Mouse (Mus musculus) Patski (cell line): ENCODE measurements around the gene Macrod2. TPM values are rescaled to one million over a fixed set of nuclear protein-coding genes. Genes with fewer than 3 reads are reported as not detected.

Source experiments
- ATAC-seq: fragments of 100-300 bp; one replicate; pipeline ENCODE4 v1.8.0; 2021
- CTCF ChIA-PET: fragments of 350-600 bp; sonication (Branson Sonifier 250); formaldehyde crosslinking; loops from one replicate; lab custom pipeline; 2022; ENCODE audit warnings: inconsistent platforms; lab: Charles Lee
- POLR2A ChIA-PET: fragments of 350-600 bp; sonication (Branson Sonifier 250); formaldehyde crosslinking; loops from one replicate; lab custom pipeline; 2022; ENCODE audit warnings: antibody characterized with exemption, inconsistent platforms; lab: Charles Lee
- DNase-seq: peaks from one replicate; pipeline ENCODE4 v3.0.0-alpha.2; 2011; ENCODE audit warnings: low read depth, low spot score
- H3K27me3 ChIP-seq: fragments of 371-371 bp; one replicate; pipeline ENCODE4 v1.5.1; 2021
- CTCF ChIP-seq: fragments of 100-300 bp; IDR thresholded peaks from one replicate; pipeline ENCODE4 v1.5.1; 2021
- in situ Hi-C: fragments of 300-500 bp; cut with MboI; formaldehyde crosslinking; loops from 3 replicates; pipeline ENCODE4 v1.11.1; 2018; ENCODE audit warnings: low pct_unique_long_range_greater_than_20kb, mixed read lengths
- polyA plus RNA-seq: library from polyadenylated mRNA; unstranded; gene quantifications from one replicate; pipeline ENCODE4 v1.2.3, GENCODE M21; 2021

Gene Macrod2
- polyA plus RNA-seq, 1 experiment from 2014 or later = 5.1 TPM

DNA sequence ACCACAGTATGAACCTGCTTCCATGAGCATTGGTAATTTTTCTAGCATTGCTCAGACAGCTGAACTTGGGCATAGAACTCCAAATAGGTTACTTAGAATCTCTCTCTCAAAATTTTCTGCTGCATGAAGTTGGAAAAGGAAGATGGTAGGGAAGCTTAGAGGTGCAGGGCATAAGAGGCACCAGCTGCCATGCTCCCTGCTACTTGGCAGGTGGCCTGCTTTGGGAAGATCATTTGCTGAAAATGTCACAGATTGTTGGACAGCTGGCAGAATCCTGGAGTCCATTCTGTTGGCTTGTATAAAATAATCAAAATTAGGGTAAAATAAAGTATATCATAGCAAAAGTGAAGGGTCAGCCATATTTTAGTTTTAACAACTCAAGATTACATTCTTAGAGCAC, 1425.7 kb downstream of the Macrod2 start:
- CTCF ChIA-PET = no interaction called here
- TF ChIP-seq CTCF = no peak
- no peaks in the 10 kb centered on the region for H3K27me3 ChIP-seq
- POLR2A ChIA-PET = no interaction called here
- in situ Hi-C loops = no loop called here
- DNase-seq (no peak), ATAC-seq (no peak)

DNA sequence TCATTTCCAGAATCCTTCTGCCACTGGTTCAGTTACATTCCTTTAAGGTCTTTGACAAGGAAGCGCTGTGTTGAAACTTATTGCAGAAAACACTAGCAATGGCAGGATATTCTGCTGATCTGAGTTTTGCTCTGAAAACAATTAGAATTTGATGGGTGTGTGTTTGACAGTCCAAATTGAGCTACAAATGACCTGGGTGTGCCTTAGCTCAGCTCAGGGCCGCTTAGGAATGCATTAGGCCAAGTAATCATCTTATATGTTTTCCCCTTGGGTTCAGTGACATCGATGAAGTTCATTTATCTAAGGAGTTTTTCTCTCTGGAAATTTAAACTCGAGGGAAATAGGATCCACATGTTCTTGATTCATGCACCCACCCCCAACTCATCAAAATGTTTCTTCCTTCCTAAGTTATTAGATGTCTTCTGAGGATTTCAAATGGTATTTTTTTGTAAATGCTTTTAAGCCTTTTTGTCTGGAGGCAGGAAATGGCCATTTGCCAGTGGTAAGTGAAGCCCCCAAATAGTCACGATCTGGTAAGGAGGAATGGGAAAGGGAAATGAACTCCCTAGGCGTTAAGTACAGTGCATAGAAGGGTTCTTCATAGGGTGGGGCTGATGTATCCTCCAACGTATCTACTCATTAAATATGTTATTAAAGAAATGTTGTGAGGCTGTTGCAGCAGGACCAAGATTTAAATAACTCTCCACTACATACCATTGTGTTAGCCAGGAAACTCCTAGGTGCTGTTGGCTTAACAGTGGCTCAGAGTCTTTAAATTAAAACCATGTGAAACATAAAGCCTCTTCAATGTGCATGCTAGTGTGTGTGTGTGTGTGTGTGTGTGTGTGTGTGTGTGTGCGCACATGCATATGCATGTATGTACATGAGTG, 1430.7 kb downstream of the Macrod2 start:
- POLR2A ChIA-PET = no interaction called here
- TF ChIP-seq CTCF = no peak
- H3K27me3 ChIP-seq = no peaks in the 10 kb centered on the region
- DNase-seq = no peak
- in situ Hi-C loops = no loop called here
- CTCF ChIA-PET = no interaction called here
- no peak for ATAC-seq

DNA sequence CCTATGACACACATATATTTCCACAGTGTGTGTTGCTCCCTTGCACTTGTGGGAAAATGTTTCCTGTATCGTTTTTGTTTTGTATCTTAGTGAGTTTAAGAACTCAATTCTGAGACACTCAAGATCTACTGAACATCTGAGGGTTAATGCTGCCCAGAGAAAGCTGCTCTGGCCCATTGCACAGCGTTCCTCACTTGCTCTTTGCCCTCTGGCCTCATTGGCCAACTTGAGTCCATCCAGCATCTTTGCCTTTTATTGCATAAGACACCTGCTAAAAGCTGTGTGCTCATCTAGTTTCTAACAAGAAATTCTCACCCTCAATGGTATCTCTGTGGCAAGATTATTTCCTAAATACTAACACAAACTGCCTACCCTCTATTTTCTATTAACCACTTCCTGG, 1435.4 kb downstream of the Macrod2 start:
- in situ Hi-C loops = loop anchor here (5.0 kb wide), 1 partner anchor 37 kb away; no protein-coding TSS in a partner anchor
- CTCF ChIA-PET = no interaction called here
- no peak for ATAC-seq
- H3K27me3 ChIP-seq = no peaks in the 10 kb centered on the region
- no peak for TF ChIP-seq CTCF
- POLR2A ChIA-PET = no interaction called here
- DNase-seq = no peak

GRCm38 (mm10) chr2:141831515-141831914, 1436.4 kb downstream of the Macrod2 start:
- no peak for ATAC-seq
- ChIA-PET POLR2A (no interaction called here), CTCF (interaction anchor here (1.3 kb wide), 1 partner anchor 10 kb away, joined by 3 read pairs; no protein-coding TSS in a partner anchor)
- no peaks in the 10 kb centered on the region for H3K27me3 ChIP-seq
- no peak for TF ChIP-seq CTCF
- in situ Hi-C loops = loop anchor here (5.0 kb wide), 1 partner anchor 36 kb away; no protein-coding TSS in a partner anchor
- no peak for DNase-seq

DNA sequence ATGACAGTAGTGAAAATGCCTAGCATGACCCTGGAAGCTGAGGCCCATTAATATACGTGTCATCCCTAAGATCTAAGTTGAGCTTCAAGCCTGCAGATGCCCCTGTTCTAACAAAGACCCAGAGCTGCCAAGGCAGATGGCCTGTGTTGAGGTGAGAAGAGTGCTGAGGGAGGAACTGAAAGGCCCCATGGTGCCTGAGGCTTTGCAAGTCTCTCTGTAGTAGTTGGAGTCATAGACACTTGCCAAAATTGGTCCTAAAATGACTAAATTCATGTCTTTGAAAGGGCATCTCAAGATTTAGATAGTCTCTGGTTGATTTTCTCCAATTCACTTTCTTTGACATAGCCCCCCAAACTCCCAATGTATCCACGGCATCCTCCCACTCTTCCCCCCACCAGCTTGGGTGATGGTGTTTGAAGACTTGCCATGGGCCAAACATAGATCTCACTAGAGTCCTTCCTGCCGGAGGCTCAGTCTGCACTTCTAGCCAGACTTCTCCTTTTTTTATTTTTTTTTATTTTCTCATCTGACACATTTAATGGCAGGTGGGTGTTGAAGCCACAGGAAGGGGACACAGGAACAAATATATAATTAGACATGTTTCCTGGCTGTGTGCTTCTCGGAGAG, 1439.2 kb downstream of the Macrod2 start:
- CTCF ChIA-PET = interaction anchor here (1.4 kb wide), 1 partner anchor 11 kb away, joined by 5 read pairs; no protein-coding TSS in a partner anchor
- DNase-seq (no peak), ATAC-seq (no peak)
- no peaks in the 10 kb centered on the region for H3K27me3 ChIP-seq
- no peak for TF ChIP-seq CTCF
- POLR2A ChIA-PET = no interaction called here
- in situ Hi-C loops = loop anchor here (5.0 kb wide), 1 partner anchor 33 kb away; no protein-coding TSS in a partner anchor

DNA sequence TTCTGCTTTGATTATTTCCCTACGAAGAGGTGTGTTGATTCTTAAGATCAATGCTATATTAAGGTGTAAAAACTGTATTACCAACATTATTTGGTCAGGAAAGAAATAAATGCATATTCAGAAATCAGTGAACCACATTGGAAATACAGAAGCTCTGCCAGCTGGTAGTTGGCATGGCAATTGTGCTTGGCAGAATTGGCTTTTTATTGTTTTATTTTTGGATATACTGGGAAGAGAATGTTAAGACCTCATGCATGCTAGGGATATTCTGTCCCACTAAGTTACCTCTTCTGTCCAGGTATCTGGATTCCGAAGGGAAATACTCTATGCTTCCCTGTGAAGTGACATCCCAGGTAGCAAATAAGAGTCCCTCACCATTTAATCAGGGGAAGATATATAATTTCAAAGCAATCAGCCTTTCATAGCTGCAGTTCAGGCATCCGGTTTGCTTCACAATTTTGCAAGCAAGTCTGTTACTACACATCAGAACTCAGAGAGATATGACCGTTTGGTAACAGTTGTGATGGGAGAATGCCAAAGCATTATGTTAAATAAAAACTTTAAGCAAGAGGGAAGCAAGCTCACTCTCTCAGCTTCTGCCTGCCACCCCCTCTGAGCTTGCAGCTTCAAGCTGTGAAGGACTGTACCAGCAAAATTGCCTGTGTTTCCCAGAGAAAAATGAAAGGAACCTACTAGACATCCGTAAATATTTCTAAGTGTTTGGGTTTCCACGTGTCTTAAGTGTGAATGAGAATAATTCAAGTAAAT, 1449.5 kb downstream of the Macrod2 start:
- CTCF ChIA-PET = interaction anchor here (1.4 kb wide), 1 partner anchor 12 kb away, joined by 5 read pairs; no protein-coding TSS in a partner anchor
- POLR2A ChIA-PET = no interaction called here
- no peak for ATAC-seq
- in situ Hi-C loops = no loop called here
- DNase-seq = no peak
- TF ChIP-seq CTCF = no peak
- no peaks in the 10 kb centered on the region for H3K27me3 ChIP-seq

- ATAC-seq = no peak
- in situ Hi-C loops = no loop called here
- CTCF ChIA-PET = interaction anchor here (1.0 to 1.6 kb wide), 3 partner anchors 22 to 1188 kb away, joined by 3 to 5 read pairs (median 4); partner anchors contain the start of gene Flrt3
- no peak for DNase-seq
- no peaks in the 10 kb centered on the region for H3K27me3 ChIP-seq
- POLR2A ChIA-PET = no interaction called here
- no peak for TF ChIP-seq CTCF
Observed at GRCm38 (mm10) chr2:141859220-141859619, 1464.1 kb downstream of the Macrod2 start.

DNA sequence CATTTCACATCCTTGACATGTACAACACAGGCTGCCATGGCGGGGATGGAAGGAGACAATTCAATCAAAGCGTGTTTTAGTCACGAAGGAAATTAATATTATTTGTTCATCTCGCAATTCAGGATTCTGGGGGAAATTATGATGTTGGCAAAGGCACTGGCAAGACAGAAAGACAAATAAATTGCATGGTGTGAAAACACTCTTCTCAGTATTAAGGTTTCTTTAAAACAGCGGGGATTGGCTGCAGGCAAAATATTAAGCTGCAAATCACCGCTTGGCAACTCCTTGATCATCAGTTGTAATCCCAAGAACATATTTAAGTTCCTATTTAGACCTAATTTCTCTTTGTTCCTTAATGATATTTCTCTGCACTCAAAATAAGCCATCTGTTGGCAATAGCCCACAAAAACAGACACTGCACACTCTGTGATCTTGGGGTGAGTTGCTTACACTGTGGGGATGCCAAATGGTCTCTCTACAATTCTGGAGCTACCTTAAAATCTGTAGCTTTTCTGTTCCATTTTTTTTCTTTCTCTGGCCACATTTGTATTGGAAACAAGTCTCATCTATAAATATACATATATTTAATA, 1466.7 kb downstream of the Macrod2 start:
- in situ Hi-C loops = no loop called here
- no peak for TF ChIP-seq CTCF
- no peak for DNase-seq
- H3K27me3 ChIP-seq = no peaks in the 10 kb centered on the region
- no peak for ATAC-seq
- ChIA-PET CTCF (interaction anchor here (1.3 kb wide), 1 partner anchor 22 kb away, joined by 3 read pairs; no protein-coding TSS in a partner anchor), POLR2A (no interaction called here)

GRCm38 (mm10) chr2:141862531-141863265, 1467.6 kb downstream of the Macrod2 start:
- in situ Hi-C loops = no loop called here
- DNase-seq (no peak), ATAC-seq (no peak)
- H3K27me3 ChIP-seq = no peaks in the 10 kb centered on the region
- ChIA-PET CTCF (no interaction called here), POLR2A (no interaction called here)
- TF ChIP-seq CTCF = no peak
